Mouse (Mus musculus) gastrocnemius, postnatal 36 days (tissue): Measurements from ENCODE around the gene Alpk1. TPM values are rescaled to one million over a fixed set of nuclear protein-coding genes. Genes with fewer than 3 reads are reported as not detected.
A peak's percentile ranks its signal among the peaks of the same experiment; 100 is the strongest.

Experiments
- DNase-seq, 2 experiments: peaks; one replicate each; pipeline ENCODE4 v3.0.0; 2022
- intact Hi-C: fragments of 180-260 bp; cut with DNase I; formaldehyde crosslinking; loops from one replicate; pipeline ENCODE4 v1.15.1; 2025
- total RNA-seq, 2 experiments: library from RNA; stranded (reverse); gene quantifications; 2 replicates each; pipeline ENCODE4 v1.2.3; 2021

Alpk1 gene
- total RNA-seq, 2 experiments from 2014 or later, result 1.1 to 1.4 TPM

- intact Hi-C loops, result no loop called here
- no peak for DNase-seq
Measured at GRCm38 (mm10) chr3:127705139-127705514, 75.2 kb downstream of the Alpk1 start.

- no peak for DNase-seq
- intact Hi-C loops, result no loop called here
Measured at GRCm38 (mm10) chr3:127701196-127701825, 79.0 kb downstream of the Alpk1 start.

GRCm38 (mm10) chr3:127698636-127699035 is 81.7 kb downstream of the Alpk1 start:
- no peak for DNase-seq
- intact Hi-C loops, result no loop called here

GRCm38 (mm10) chr3:127696541-127696940 is 83.8 kb downstream of the Alpk1 start:
- DNase-seq, result no peak
- intact Hi-C loops, result no loop called here

GRCm38 (mm10) chr3:127694802-127695771 is 85.2 kb downstream of the Alpk1 start:
- no peak for DNase-seq

GRCm38 (mm10) chr3:127691230-127691629 is 89.1 kb downstream of the Alpk1 start:
- intact Hi-C loops, result no loop called here
- DNase-seq, result no peak

More at GRCm38 (mm10) chr3:127694802-127695771, 85.2 kb downstream of the Alpk1 start:
- intact Hi-C loops, result no loop called here

- intact Hi-C loops, result no loop called here
- DNase-seq, result no peak
Measured at GRCm38 (mm10) chr3:127679703-127680102, 100.6 kb downstream of the Alpk1 start.

GRCm38 (mm10) chr3:127661646-127662531 is 118.4 kb downstream of the Alpk1 start:
- DNase-seq, result no peak
- intact Hi-C loops, result no loop called here

- intact Hi-C loops, result no loop called here
- DNase-seq, result no peak
Measured at GRCm38 (mm10) chr3:127660712-127661111, 119.6 kb downstream of the Alpk1 start.

GRCm38 (mm10) chr3:127651742-127652653 is 128.3 kb downstream of the Alpk1 start:
- intact Hi-C loops, result no loop called here
- no peak for DNase-seq

- no peak for DNase-seq
- intact Hi-C loops, result no loop called here
Measured at GRCm38 (mm10) chr3:127646156-127646825, 134.0 kb downstream of the Alpk1 start.

GRCm38 (mm10) chr3:127642211-127642610 is 138.1 kb downstream of the Alpk1 start:
- DNase-seq, result no peak
- intact Hi-C loops, result no loop called here

- intact Hi-C loops, result no loop called here
- DNase-seq, result no peak
Measured at GRCm38 (mm10) chr3:127640762-127641700, 139.3 kb downstream of the Alpk1 start.

- intact Hi-C loops, result no loop called here
- no peak for DNase-seq
Measured at GRCm38 (mm10) chr3:127639875-127640761, 140.2 kb downstream of the Alpk1 start.

- no peak for DNase-seq
- intact Hi-C loops, result loop anchor here (2.0 kb wide), 1 partner anchor 314 kb away; no protein-coding TSS in a partner anchor
Measured at GRCm38 (mm10) chr3:127634984-127635349, 145.4 kb downstream of the Alpk1 start.

GRCm38 (mm10) chr3:127634101-127634983 is 146.0 kb downstream of the Alpk1 start:
- peak; percentile 52 to 62 for DNase-seq
- intact Hi-C loops, result loop anchor here (2.0 kb wide), 1 partner anchor 314 kb away; no protein-coding TSS in a partner anchor
